Mouse (Mus musculus) mouse trophoblast stem cell (cell line): ENCODE data around the gene Zfp961.
"Not testable (repeated sequence)": the region's sequence is repeated elsewhere in the genome, so short reads cannot be mapped to it uniquely, and the experiment has no call there.

ENCODE experiments used
- in situ Hi-C, 2 experiments: fragments of 300-500 bp; cut with MseI, MboI; formaldehyde crosslinking; loops; 2 replicates in 1 of 2; 3 replicates in 1 of 2; pipeline ENCODE4 v1.15.1; 2025

The Zfp961 gene

GRCm38 (mm10) chr8:71950482-71951221 lies at the start of gene Zfp961:
Zfp961 (plus strand) TSS chr8:71951038.
- in situ Hi-C loops, result no loop called here

DNA sequence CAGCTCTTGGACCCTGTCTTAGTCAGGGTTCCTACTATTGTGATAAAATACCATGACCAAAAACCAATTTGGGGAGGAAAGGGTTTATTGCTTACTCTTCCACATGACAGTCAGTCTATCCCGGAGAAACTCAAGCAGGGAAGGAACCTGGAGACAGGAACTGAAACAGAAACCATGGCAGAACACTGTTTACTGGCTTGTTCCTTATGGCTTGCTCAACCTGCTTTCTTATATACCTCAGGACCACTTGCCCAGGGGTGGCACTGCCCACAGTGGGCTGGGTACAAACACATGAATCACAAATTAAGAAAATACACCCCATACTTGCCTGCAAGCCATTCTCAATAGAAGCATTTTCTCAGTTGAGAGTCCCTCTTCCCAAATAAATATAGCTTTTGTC lies 47.8 kb upstream of the Zfp961 start:
- in situ Hi-C loops, result not testable (repeated sequence)

DNA sequence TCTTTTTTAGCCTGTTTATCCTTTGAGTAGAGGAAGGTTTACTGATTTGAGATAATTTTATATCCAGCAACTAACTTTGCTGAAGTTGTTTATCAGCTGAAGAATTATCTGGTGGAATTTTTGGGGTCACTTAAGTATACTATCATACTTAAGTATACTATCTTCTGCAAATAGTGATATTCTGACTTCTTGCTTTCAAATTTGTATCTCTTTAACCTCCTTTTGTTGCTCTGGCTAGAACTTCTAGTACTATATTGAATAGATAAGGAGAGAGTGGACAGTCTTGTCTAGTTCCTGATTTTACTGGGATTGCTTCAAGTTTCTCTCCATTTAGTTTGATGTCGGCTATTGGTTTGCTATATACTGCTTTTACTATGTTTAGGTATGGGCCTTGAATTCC lies 44.0 kb upstream of the Zfp961 start:
- in situ Hi-C loops, result no loop called here

GRCm38 (mm10) chr8:71907798-71908257 lies 43.0 kb upstream of the Zfp961 start:
- in situ Hi-C loops, result no loop called here

DNA sequence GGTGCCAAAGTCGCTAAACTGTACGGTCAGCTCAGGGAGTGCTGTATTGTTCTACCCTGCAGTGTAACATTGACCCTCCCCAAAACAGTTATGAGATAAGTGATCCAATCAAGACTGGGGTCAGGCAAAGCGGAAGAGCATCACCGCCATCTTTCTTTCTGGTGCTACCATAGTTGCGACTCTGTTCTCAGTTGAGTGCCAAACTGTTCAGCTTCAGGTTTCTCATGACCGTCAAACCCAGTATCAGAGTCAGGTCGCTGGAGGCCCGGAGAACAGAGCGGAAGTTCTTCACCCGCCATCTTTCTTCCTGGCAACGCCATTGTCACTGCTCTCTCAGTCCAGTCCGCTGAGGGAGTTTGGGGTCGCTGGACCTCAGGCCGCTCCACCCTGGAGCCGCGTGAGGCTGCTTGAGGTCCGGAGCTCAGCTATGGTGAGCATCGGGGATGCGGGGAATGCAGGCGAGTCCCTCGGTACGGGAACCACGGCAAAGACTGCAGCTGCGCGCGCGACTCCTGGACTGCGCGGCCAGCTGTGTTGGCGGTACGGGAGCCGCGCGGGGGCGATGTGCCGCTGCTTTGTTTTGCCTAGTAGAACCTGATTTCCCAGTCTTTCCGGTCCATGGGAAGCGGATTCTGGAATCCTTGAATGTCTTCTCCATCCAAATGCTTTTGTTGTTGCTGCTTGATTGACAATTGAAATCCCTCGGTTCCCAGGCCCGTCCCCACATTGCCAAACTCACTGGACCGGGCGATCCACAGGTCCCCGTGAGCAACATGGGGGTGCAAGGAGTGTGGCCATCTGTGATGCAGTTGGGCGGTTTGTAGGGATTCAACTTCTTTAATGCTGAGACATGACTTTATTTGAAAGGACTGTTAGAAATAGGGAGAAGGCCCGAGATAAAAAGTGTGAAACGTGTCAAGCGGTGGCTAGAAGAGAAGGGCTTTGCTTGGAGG lies 42.3 kb upstream of the Zfp961 start, which contains the start of the genes Zfp882 and Zfp617:
Gene Zfp882 (plus strand): TSS at position 300 of the 953 bp plus-strand sequence.
Gene Zfp617 (plus strand): TSS at position 327 of the 953 bp plus-strand sequence.
- in situ Hi-C loops, result no loop called here

DNA sequence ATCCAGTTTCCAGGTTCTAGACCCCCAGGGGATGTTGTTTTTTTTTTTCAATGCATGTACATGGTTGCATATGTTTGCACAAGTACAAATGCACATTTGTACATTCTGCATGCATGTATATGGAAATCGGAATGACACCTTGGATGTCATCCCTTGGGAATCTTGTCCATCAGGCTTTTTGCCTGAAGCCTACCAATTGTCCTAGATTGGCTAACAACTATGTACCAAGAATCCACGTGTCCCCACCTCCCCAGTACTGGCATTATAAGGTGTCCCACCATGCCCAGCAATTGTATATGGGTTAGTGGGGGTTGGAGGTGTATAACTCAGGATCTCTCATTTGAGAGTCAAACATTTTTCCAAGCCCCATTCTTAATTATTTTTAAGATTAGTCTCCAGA lies 38.6 kb upstream of the Zfp961 start:
- in situ Hi-C loops, result no loop called here

DNA sequence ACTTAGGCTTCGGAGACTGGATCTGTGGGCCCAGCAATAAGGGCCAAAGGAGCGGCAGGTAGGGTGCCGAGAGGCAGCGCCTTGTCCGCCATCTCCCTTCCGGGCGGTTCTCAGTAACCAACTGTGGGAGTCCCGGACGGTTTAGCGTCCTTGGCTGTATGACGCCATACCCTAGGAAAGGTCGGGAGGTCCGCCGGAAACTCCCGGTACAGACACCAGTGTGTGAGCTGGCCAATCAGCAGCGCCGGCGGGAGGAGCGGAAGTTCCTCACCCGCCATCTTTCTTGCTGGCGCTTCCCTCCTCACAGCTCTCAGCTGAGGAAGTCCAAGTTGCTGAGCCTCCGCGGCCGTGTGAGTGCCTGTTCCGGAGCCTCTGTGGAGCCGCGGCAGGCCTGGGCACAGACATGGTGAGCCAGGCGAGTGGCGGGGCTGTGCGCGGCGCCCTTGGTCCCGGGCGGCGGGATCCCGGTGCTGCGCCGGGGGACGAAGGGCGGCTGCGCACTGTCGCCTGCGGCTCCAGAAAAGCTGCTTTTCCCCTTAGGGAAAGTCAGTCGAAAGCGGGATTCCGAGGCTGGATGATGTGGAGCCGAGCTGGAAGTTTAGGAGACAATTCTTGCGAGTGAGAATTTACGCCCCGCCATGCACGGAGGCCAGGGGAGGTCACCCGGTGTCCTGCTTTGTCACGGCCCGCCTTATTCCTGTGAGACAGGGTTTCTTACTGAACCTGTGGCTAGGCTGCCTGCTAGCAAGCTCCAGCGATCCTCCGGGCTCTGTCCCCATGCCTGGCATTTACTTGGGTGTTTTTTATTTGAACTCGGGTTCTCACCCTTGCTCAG lies 28.1 kb upstream of the Zfp961 start:
- in situ Hi-C loops, result no loop called here

- in situ Hi-C loops, result no loop called here
Observed at GRCm38 (mm10) chr8:71925791-71926190, 25.0 kb upstream of the Zfp961 start.

- in situ Hi-C loops, result no loop called here
Observed at GRCm38 (mm10) chr8:71926551-71926950, 24.3 kb upstream of the Zfp961 start.

- in situ Hi-C loops, result no loop called here
Observed at GRCm38 (mm10) chr8:71927779-71928178, 23.1 kb upstream of the Zfp961 start.

DNA sequence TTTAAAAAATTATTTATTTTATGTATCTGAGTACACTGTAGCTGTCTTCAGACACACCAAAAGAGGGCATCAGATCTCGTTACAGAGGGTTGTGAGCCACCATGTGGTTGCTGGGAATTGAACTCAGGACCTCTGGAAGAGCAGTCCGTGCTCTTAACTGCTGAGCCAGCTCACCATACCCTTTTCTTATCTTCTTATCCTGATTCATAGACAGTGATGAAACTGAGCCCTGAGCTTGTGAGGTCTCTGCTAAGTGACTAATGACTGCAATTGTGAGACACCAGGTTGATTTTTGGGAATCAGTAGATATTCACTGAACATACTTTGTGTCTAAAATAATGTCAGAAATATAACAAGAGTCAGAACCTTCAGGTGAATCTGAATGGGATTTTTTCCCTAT lies 12.8 kb upstream of the Zfp961 start:
- in situ Hi-C loops, result not testable (repeated sequence)

- in situ Hi-C loops, result no loop called here
Observed at GRCm38 (mm10) chr8:71940293-71941208, 10.3 kb upstream of the Zfp961 start.

DNA sequence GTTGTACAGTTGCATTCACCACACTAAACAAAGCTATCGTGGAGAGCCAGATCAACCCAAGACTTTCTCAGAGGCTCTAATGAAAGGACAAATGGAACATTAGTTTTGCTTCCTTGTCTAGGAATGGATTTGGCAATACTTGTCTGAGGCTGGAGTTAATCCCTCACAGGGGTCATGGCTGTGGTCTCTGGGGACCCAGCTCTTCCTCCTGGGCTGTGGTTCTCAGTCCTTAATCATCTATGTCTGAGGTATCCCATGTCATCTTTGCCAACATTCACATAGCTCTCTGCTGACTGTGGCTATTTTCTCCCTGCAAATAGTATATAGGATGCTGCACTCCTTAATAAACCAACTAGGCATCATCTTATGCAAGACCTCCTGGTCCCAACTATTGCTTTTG lies 9.1 kb upstream of the Zfp961 start:
- in situ Hi-C loops, result no loop called here

DNA sequence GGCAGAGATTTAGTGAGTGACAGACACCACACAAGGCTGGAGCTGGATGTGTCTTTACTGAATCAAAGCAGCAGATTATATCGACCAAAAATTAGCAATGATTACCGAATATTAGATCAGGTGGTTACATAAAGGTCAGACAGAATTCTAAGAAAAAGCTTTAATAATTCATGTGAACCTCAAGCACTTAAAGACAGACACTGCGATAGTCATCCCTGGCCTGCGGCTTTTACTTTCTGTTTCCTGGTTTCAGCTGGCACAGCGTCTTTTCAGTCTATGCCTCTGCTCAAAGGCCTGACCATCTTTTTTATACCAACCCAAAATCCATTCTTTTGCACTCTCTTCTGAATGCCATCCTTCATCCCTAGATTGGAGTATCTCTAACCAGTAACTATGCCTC lies 2.2 kb upstream of the Zfp961 start:
- in situ Hi-C loops, result no loop called here

DNA sequence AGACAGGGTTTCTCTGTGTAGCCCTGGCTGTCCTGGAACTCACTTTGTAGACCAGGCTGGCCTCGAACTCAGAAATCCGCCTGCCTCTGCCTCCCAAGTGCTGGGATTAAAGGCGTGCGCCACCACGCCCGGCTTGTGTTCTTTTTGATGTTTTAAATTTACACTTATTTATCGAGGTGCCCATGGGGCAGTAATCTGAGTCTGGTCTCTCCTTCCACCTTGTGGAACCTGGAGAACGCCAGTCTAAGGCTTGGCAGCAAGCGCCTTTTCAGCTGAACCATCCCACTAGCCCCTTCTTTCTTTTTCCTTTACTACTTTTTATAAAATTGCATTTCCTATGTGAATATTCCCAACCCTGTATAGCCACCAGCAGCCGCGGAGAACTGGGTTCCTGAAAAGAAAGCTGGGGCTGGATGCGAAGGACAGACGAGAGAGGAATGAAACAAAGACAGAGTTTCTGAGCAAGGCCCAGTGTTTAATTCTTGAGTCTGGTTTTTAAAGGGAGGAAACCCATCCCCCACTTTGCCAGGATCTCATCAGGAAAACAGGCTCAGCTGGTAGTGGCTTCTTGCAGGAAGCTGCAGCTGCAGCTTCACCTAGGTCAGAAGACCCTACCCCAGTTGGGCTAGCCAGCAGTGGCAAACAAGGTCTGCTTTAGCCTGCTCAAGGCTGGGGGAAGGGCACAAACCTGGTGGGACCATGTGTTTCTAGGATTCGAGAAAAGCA lies 761 bp downstream of the Zfp961 start:
- in situ Hi-C loops, result no loop called here

GRCm38 (mm10) chr8:71952489-71952888 lies 1.7 kb downstream of the Zfp961 start:
- in situ Hi-C loops, result no loop called here

DNA sequence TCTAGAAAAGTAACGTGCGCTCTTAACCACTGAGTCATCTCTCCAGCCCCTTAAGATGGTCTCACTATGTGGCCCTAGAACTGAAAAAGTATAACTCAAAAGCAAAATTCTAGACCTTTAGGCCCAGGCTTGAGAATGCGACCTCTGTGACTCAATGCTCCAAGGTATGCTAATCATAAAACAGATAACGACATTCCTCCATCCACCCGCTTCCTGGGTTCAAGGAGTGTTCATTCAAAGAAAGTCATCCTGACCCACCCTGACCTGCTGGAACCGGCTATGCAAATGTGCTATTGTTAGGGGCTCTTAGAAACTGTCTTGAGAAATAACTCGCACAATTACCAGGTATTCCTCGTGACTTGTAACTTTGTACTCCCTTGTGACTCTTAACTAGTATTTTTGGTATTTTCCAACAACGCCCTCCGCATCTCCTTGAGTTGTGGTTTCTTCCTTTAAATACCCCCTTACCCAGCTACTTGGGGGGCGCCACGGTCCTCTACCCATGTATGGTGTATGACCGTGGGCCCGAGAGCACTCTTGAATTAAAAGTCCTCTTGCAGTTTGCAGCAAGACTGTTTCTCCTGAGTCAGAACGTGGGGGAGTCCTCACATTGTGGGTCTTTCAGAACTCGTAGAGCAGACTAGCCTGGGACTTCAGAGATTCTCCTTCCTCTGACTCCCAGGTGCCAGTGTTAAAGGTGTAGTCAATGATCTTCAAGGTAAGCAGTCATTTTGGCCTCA lies 2.3 kb downstream of the Zfp961 start:
- in situ Hi-C loops, result not testable (repeated sequence)

DNA sequence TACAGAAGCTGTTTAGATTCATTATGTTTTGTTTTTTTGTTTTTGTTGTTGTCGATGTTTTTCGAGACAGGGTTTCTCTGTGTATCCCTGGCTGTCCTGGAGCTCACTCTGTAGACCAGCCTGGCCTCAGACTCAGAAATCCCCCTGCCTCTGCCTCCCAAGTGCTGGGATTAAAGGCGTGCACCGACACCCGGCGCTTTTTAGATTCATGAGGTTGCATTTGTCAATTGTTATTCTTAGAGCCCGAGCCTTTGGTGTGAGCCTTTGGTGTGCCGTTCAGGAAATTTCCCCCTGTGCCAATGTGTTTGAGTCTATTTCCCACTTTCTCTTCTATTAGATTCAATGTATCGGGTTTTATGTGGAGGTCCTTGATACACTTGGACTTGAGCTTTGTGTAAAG lies 3.8 kb downstream of the Zfp961 start:
- in situ Hi-C loops, result no loop called here

- in situ Hi-C loops, result no loop called here
Observed at GRCm38 (mm10) chr8:71960483-71960882, 9.6 kb downstream of the Zfp961 start.
